Mouse (Mus musculus): Measurements from ENCODE around the gene Lamtor2.

Lamtor2 gene

GRCm38 (mm10) chr3:88502641-88503504 lies 50.0 kb downstream of the Lamtor2 start:
- peak; percentile 82 for DNase-seq (ENCODE audit: low read depth)

GRCm38 (mm10) chr3:88502031-88502571 lies 50.8 kb downstream of the Lamtor2 start:
- no peak for DNase-seq (ENCODE audit: low read depth)

GRCm38 (mm10) chr3:88501366-88502030 lies 51.4 kb downstream of the Lamtor2 start:
- DNase-seq (ENCODE audit: low read depth), result no peak

- no peak for DNase-seq (ENCODE audit: low read depth)
Measured at GRCm38 (mm10) chr3:88500655-88501365, 52.1 kb downstream of the Lamtor2 start.

GRCm38 (mm10) chr3:88500087-88500486 lies 52.8 kb downstream of the Lamtor2 start:
- no peak for DNase-seq (ENCODE audit: low read depth)
